Mouse (Mus musculus) brain, embryonic 14.5 days (tissue): ENCODE data around the gene Arhgap4.

ENCODE experiments used
- CTCF ChIP-seq: fragments of 200-500 bp; IDR thresholded peaks from 2 replicates; pipeline ENCODE4 v1.5.1; 2012; ENCODE audit warnings: inconsistent platforms, mild to moderate bottlenecking, moderate library complexity, borderline replicate concordance; ENCODE audit not compliant: insufficient read depth, insufficient read length; ENCODE audit errors: extremely low read depth
- POLR2A ChIP-seq: fragments of 200-500 bp; IDR thresholded peaks from 2 replicates; pipeline ENCODE4 v1.6.1; 2012; ENCODE audit warnings: mild to moderate bottlenecking, inconsistent platforms, borderline replicate concordance; ENCODE audit not compliant: poor library complexity, insufficient read depth, insufficient read length, severe bottlenecking; ENCODE audit errors: extremely low read depth

DNA sequence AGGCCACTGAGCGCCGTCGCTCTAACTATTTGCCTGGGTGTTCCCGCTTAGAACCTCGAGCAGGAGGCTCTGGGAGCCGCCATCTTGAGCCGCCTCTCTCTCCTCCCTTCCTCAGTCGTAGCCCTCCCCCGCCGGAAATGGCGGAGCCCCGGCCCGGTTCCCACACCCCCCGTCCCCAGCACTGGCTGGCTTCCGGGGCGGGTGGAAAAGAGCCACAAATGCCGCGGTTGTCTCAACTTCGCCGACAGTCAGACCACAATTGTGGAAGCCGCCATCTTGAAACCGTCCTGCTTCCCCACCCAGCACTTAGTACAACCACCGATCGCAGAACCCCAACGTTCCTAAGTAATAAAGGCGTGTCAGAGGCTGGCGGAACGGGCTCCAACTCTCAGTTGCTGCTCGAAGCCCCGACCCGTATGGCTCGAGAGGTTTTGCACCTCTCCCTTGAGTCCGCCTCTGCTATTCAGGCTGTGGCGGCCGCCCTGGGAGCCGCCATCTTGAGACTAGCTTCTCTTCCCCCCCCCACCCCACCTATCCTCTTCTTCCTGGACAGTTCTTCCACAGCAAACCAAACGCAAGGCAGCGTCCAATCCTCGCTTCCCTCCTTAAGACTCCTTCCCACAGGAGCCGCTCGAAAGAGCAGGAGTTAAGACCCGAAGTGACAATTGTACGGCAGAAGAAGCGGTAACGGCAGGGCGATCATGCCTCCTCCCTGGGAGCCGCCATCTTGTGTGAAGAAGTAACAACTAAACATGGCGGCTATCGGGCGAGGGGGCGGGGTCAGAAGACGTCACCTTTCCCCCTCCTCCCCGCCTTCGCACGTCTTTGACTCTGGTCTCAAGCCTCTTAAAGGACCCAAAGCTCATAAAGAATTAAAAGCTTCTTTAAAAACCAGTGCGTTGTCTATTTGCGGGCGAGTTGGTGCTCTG lies 44.8 kb upstream of the Arhgap4 start, which contains the start of gene Hcfc1:
- TF ChIP-seq CTCF (no peak), POLR2A (peak; percentile 60; the same call in 1 of the 2 replicates)
